Mouse (Mus musculus) erythroblast, adult 5-6 weeks (primary cell): ENCODE data around the gene Sgcd. TPM values are rescaled to one million over a fixed set of nuclear protein-coding genes. Genes with fewer than 3 reads are reported as not detected.

Source experiments
- ATAC-seq: replicated peaks from 2 replicates; pipeline ENCODE4 v1.8.0; 2016; ENCODE audit warnings: moderate number of reproducible peaks, mild to moderate bottlenecking, moderate TSS enrichment, inconsistent platforms; ENCODE audit not compliant: poor library complexity, low FRiP score, severe bottlenecking
- total RNA-seq, 2 experiments: library from RNA; stranded (forward) in 1 of 2; stranded (reverse) in 1 of 2; fragments of 150-400 nt in 1 of 2; fragments of 200-764, 138-1000 nt in 1 of 2; gene quantifications; 2 replicates each; pipeline versions ENCODE4 v1.2.3 to v1.2.4; 2015 to 2017; ENCODE audit warnings: low replicate concordance in 2 of 2

The Sgcd gene
- total RNA-seq, 2 experiments from 2014 or later, result 0.38 TPM; not detected in 1

- no peak for ATAC-seq
These were observed 1124.0 kb downstream of the Sgcd start for GRCm38 (mm10) chr11:46864809-46865208.

GRCm38 (mm10) chr11:46848221-46848971, 1140.4 kb downstream of the Sgcd start:
- ATAC-seq, result no peak

DNA sequence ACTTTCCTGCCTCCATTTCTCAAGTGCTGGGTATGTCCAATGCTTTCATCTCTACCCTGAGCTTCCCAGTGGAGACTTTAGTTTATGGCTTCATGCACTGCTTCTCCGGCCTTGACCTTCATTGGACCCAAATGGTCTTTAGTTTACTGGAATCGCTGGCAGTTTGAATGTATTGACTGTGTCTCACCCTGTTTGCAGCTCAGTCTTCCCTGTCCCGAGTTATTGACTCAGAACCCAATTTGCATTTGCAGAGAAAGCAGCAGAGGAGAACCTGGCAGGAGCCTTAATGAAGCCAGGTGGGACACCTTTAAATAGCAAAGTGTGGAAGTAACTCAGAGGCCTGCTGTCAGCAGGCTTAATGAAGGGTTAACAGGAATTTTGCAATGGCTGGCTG, 1140.9 kb downstream of the Sgcd start:
- no peak for ATAC-seq

DNA sequence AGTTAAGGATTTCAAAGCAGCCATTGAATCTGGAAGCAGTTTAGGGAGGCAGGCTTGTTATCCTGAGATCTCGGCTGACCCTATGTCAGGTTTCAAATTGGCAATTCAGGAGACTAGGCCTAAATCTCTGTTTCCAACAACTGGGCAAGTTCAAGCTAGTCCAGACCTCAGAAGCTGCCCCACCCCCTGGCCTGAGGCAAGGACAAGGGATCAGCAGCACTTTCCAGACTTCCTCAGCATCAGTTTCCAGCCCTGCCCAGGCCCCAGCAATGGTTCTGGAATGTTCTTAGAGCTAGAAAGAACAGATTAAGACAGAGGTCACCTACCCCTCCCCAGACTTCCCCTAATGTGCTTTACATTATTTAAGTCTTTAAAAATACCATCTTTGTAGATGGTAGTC, 1142.1 kb downstream of the Sgcd start:
- ATAC-seq, result no peak
